Mouse (Mus musculus) ES-E14 (cell line): ENCODE measurements at regions not wholly inside any gene's neighbourhood (a gene's known extent, or its start where the extent isn't known, plus 50 kb on each side); places are given as distances from the start of the nearest gene placed in this dataset.
A peak's percentile ranks its signal among the peaks of the same experiment; 100 is the strongest.

Experiments used
- DNase-seq: peaks from one replicate; pipeline ENCODE4 v3.0.0-alpha.2; 2013; ENCODE audit warnings: low read depth, low spot score
- H3K27ac ChIP-seq: 2 replicates; pipeline ENCODE4 v1.5.1; 2012; ENCODE audit warnings: low read depth, mild to moderate bottlenecking, low read length, moderate library complexity, mixed read lengths; ENCODE audit not compliant: poor library complexity, insufficient read depth, severe bottlenecking
- H3K36me3 ChIP-seq: 2 replicates; pipeline ENCODE4 v1.6.1; 2012; ENCODE audit warnings: mild to moderate bottlenecking, low read length, moderate library complexity, mixed read lengths; ENCODE audit not compliant: control insufficient read depth, poor library complexity, insufficient read depth, severe bottlenecking
- H3K4me1 ChIP-seq, 2 experiments: fragments of 150-350 bp in 1 of 2; sonication (generic) in 1 of 2; 2 replicates each; pipeline ENCODE4 v1.6.1; 2012; ENCODE audit warnings: low read length in 2 of 2, mild to moderate bottlenecking in 1 of 2, mixed read lengths in 1 of 2; ENCODE audit not compliant: control insufficient read depth in 2 of 2, insufficient read depth in 2 of 2, poor library complexity in 1 of 2
- H3K4me3 ChIP-seq, 2 experiments: fragments of 150-350 bp in 1 of 2; sonication (generic) in 1 of 2; 2 replicates each; pipeline ENCODE4 v1.5.1; 2012; ENCODE audit warnings: low read length in 2 of 2, low read depth in 1 of 2, mild to moderate bottlenecking in 1 of 2, mixed read lengths in 1 of 2; ENCODE audit not compliant: insufficient read depth in 1 of 2, poor library complexity in 1 of 2, severe bottlenecking in 1 of 2
- H3K9ac ChIP-seq: 2 replicates; pipeline ENCODE4 v1.6.1; 2012; ENCODE audit warnings: low read depth, mild to moderate bottlenecking, low read length, mixed read lengths; ENCODE audit not compliant: poor library complexity, insufficient read depth, severe bottlenecking
- H3K9me3 ChIP-seq: fragments of 150-350 bp; sonication (generic); 2 replicates; pipeline ENCODE4 v1.6.1; 2012; ENCODE audit warnings: low read depth, mild to moderate bottlenecking, low read length; ENCODE audit not compliant: control insufficient read depth, insufficient read depth
- CHD2 ChIP-seq: IDR thresholded peaks from 2 replicates; pipeline ENCODE4 v1.6.1; 2014; ENCODE audit warnings: mild to moderate bottlenecking, low read depth, low read length, inconsistent platforms
- HCFC1 ChIP-seq: IDR thresholded peaks from 2 replicates; pipeline ENCODE4 v1.6.1; 2012; ENCODE audit warnings: low read length, inconsistent platforms, borderline replicate concordance; ENCODE audit not compliant: insufficient read depth
- MAFK ChIP-seq: IDR thresholded peaks from 2 replicates; pipeline ENCODE4 v1.6.1; 2014; ENCODE audit warnings: mild to moderate bottlenecking, low read depth, low read length, inconsistent platforms; ENCODE audit not compliant: insufficient read depth
- ZC3H11A ChIP-seq: IDR thresholded peaks from 2 replicates; pipeline ENCODE4 v1.6.1; 2012; ENCODE audit warnings: low read depth, mild to moderate bottlenecking, inconsistent platforms, low read length, borderline replicate concordance
- ZNF384 ChIP-seq: IDR thresholded peaks from 2 replicates; pipeline ENCODE4 v1.6.1; 2012; ENCODE audit warnings: low read depth, low read length, inconsistent platforms
- in situ Hi-C, 2 experiments: fragments of 600-800 bp; cut with MboI; formaldehyde crosslinking; loops; one replicate each; pipeline ENCODE4 v1.15.1; 2025; ENCODE audit warnings: low sequenced_read_pairs in 2 of 2, inconsistent platforms in 1 of 2; ENCODE audit not compliant: unreplicated experiment in 2 of 2

DNA sequence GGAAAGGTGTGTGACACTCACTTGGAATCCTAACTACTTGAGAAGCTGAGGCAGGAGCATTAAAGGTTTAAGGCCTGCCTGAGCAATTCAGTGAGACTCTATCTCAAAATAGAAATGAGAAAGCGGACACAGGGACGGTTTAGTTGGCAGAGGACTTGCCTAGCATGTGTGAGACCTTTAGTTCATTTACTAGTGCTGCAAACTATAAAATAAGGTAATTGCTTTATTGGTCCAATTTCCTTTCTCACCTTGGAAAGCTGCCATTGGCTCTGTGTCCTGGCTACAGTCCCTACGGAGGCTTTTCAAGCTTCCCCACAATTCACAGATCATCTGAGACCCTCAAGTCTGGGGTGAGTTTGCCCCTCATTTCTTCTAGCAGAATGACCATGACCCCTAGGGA lies 64.4 kb upstream of the Slc1a4 start:
- Histone ChIP-seq H3K36me3 (no peaks in the 10 kb centered on the region), H3K9me3 (no peaks in the 10 kb centered on the region), H3K4me1 (peaks cover 12 to 18% of the 10 kb centered on the region in 2 experiments), H3K4me3 (no peak overlapping the region), H3K9ac (peak overlapping the region; percentile 16; the same call in 1 of the 2 replicates), H3K27ac (peak overlapping the region; percentile 77; the same call in 1 of the 2 replicates)
- in situ Hi-C loops, result loop anchor here in 1 of 2 experiments (5.0 kb wide), 1 partner anchor 135 kb away; no protein-coding TSS in a partner anchor
- TF ChIP-seq ZC3H11A, result no peak
- TF ChIP-seq MAFK, result no peak
- DNase-seq, result no peak

DNA sequence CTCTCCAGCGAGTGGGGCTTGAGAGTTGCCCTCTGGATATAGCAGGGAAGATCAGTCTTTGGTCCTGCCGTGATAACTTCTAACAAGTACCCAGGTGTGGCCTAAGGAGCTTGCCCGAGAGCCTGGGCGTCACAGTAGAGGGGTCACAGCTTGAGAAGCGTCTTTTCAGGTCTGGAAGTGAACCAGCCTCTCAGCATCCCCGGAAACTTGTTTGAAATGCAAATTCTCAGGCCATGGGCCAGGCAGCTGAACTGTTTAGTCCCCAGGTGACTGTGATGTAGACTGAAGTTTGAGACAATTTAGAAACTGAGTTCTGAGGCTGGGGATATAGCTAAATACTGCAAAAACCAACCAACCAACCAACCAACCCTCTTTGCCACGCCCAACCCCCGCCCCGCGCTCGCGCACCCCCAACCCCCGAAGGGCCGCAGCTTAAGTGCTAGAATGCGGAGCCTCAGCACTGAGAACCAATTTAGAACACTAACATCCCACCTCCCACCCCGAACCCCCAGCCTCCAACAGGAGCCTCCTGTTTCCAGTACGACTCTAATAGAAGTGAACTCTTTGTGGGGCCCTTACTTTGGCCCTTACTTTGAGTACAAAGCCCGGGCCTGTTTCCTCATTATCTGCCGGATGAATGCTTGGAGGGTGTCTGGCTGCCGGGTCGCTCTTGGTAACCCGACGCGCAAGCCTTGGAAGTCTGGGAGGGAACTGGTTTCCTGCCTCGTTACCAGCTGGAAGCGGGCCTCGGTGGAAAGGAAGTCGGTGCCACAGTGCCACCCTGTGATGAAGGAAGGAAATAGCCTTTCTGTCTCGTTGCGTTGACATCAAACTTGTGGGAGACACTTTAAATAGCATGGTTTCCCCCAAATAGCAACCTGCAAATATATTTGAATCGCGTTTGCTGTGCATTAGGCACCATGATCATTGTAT lies 68.1 kb upstream of the Slc1a4 start:
- in situ Hi-C loops, result loop anchor here in 1 of 2 experiments (10.0 kb wide), 1 partner anchor 136 kb away; no protein-coding TSS in a partner anchor
- H3K4me1 ChIP-seq, result peaks cover 11 to 18% of the 10 kb centered on the region in 2 experiments
- no peak for TF ChIP-seq MAFK
- 0 out of 2 replicates have a peak, but pooled peaks have one; percentile 21 for TF ChIP-seq ZNF384
- TF ChIP-seq ZC3H11A, result peak; percentile 98
- TF ChIP-seq CHD2, result no peak
- TF ChIP-seq HCFC1, result peak; percentile 66; the same call in 1 of the 2 replicates
- no peaks in the 10 kb centered on the region for H3K36me3 ChIP-seq
- peak; percentile 90 for DNase-seq
- H3K9me3 ChIP-seq, result no peaks in the 10 kb centered on the region
- H3K4me3 ChIP-seq, result peak overlapping the region; percentile 54 to 71
- peak overlapping the region; percentile 89 for H3K27ac ChIP-seq
- H3K9ac ChIP-seq, result peak overlapping the region; percentile 66; the same call in 1 of the 2 replicates

DNA sequence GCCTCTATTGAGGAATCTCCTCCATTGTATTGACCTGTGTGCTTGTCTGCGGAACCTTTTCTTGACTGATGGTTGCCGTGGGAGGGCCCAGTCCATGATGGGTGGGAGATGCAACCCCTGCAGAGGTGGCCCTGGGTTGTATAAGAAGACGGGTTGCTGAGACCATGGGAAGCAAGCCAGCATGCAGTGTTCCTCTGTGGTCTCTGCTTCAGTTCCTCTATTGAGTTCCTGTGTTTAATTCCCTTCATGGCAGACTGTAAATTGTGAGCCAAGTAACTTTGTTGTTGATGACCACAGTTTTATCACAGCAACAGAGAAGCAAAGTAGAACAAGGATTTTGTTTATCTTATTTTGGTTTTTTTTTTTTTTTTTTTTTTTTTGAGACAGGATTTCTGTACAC lies 70.9 kb upstream of the Slc1a4 start:
- no peak overlapping the region for H3K9ac ChIP-seq
- in situ Hi-C loops, result loop anchor here in 1 of 2 experiments (10.0 kb wide), 1 partner anchor 139 kb away; no protein-coding TSS in a partner anchor

DNA sequence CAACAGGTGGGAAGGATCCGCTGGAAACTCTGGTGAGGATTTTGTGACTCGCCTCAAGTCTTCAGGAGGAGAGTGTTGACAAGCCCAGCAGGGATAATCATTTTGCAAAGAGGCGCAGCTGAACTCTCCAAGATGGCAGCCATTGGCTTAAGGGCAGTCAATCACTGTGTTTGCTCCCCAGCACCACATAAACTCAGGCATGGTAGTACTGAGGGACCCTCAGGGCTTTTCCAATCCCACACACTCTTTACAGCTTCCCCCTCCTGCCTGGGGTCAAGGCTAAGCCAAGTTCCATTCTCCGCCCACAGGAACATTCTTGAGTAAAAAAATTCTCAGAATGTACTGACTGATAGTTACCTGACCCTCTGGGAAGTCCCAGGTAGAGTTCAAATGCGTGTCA lies 72.0 kb upstream of the Slc1a4 start:
- no peaks in the 10 kb centered on the region; a peak in 1 of 4 replicates for H3K4me1 ChIP-seq
- no peak overlapping the region; the same call in 1 of the 2 replicates for H3K27ac ChIP-seq
- in situ Hi-C loops, result loop anchor here in 1 of 2 experiments (10.0 kb wide), 1 partner anchor 140 kb away; no protein-coding TSS in a partner anchor
- TF ChIP-seq MAFK (no peak), ZNF384 (no peak), ZC3H11A (no peak), HCFC1 (no peak), CHD2 (no peak)
- H3K36me3 ChIP-seq, result no peaks in the 10 kb centered on the region
- H3K9me3 ChIP-seq, result no peaks in the 10 kb centered on the region
- H3K4me3 ChIP-seq, result no peak overlapping the region
- no peak overlapping the region for H3K9ac ChIP-seq
- no peak for DNase-seq

More for the DNA sequence above, 70.9 kb upstream of the Slc1a4 start:
- TF ChIP-seq ZC3H11A, result no peak
- TF ChIP-seq HCFC1, result no peak
- TF ChIP-seq ZNF384, result no peak
- no peak for TF ChIP-seq MAFK
- TF ChIP-seq CHD2, result no peak
- Histone ChIP-seq H3K4me1 (no peaks in the 10 kb centered on the region; a peak in 1 of 4 replicates), H3K27ac (no peak overlapping the region), H3K4me3 (no peak overlapping the region), H3K9me3 (no peaks in the 10 kb centered on the region), H3K36me3 (no peaks in the 10 kb centered on the region)
- DNase-seq, result no peak
